Mouse (Mus musculus) hindbrain, embryonic 11.5 days (tissue): ENCODE data around the gene Camkmt. TPM values are rescaled to one million over a fixed set of nuclear protein-coding genes. Genes with fewer than 3 reads are reported as not detected.

Source experiments
- ATAC-seq: fragments of 200-750 bp; cut with Nextera tagmentation; 2 replicates; pipeline ENCODE4 v1.8.0; 2017; ENCODE audit warnings: mild to moderate bottlenecking, moderate TSS enrichment, moderate library complexity; ENCODE audit not compliant: low FRiP score
- DNase-seq: peaks from one replicate; pipeline ENCODE4 v3.0.0-alpha.2; 2015; ENCODE audit warnings: low spot score
- H3K27ac ChIP-seq: fragments of 300-500 bp; sonication (generic); 2 replicates; pipeline ENCODE4 v1.5.1; 2014; ENCODE audit warnings: mild to moderate bottlenecking, low read depth, low read length
- H3K27me3 ChIP-seq: fragments of 300-500 bp; sonication (generic); 2 replicates; pipeline ENCODE4 v1.6.1; 2014; ENCODE audit warnings: mild to moderate bottlenecking, low read length, moderate library complexity, mixed read lengths; ENCODE audit not compliant: control insufficient read depth, insufficient read depth
- H3K36me3 ChIP-seq: fragments of 300-500 bp; sonication (generic); 2 replicates; pipeline ENCODE4 v1.6.1; 2014; ENCODE audit warnings: mild to moderate bottlenecking, low read length, moderate library complexity, mixed read lengths; ENCODE audit not compliant: control insufficient read depth, insufficient read depth
- H3K4me1 ChIP-seq: fragments of 300-500 bp; sonication (generic); replicated peaks from 2 replicates; pipeline ENCODE4 v1.6.1; 2014; ENCODE audit warnings: low read length, mixed read lengths; ENCODE audit not compliant: control insufficient read depth, insufficient read depth
- H3K4me2 ChIP-seq: fragments of 300-500 bp; sonication (generic); replicated peaks from 2 replicates; pipeline ENCODE4 v1.6.1; 2014; ENCODE audit warnings: mild to moderate bottlenecking, low read depth, low read length
- H3K4me3 ChIP-seq: fragments of 300-500 bp; sonication (generic); 2 replicates; pipeline ENCODE4 v1.5.1; 2014; ENCODE audit warnings: low read depth, low read length
- H3K9ac ChIP-seq: fragments of 300-500 bp; sonication (generic); 2 replicates; pipeline ENCODE4 v1.6.1; 2014; ENCODE audit warnings: low read depth, low read length
- H3K9me3 ChIP-seq: fragments of 300-500 bp; sonication (generic); 2 replicates; pipeline ENCODE4 v1.6.1; 2016; ENCODE audit warnings: low read length; ENCODE audit not compliant: control insufficient read depth
- WGBS: fragments of 180-500 bp; shearing (Covaris S2); extraction: QIAGEN DNeasy Blood & Tissue Kit; methylation state at CpG from one replicate; pipeline ENCODE4 v1.1.7; 2014; 5-methylcytosine and 5-hydroxymethylcytosine counted together
- polyA plus RNA-seq: library from polyadenylated mRNA; unstranded; fragments of >200 nt; fragmentation: Nextera tagmentation; extraction: Ambion mirVana; gene quantifications from 2 replicates; pipeline ENCODE4 v1.2.1, GENCODE M21; 2014

The Camkmt gene
- polyA plus RNA-seq, 1 experiment from 2014 or later: 16.7 TPM

GRCm38 (mm10) chr17:85343435-85343834 is 253.1 kb downstream of the Camkmt start:
- WGBS: 80% methylated on average over 13 of the region's 13 CpGs

GRCm38 (mm10) chr17:85346701-85347100 is 256.3 kb downstream of the Camkmt start:
- Histone ChIP-seq H3K4me3 (no peak overlapping the region), H3K27ac (no peak overlapping the region), H3K36me3 (no peaks in the 10 kb centered on the region), H3K9ac (no peak overlapping the region), H3K27me3 (no peaks in the 10 kb centered on the region), H3K9me3 (no peaks in the 10 kb centered on the region), H3K4me1 (no peaks in the 10 kb centered on the region), H3K4me2 (no peak overlapping the region)
- ATAC-seq (no peak), DNase-seq (no peak)
- WGBS: 90% methylated on average over 6 of the region's 6 CpGs

More at GRCm38 (mm10) chr17:85343435-85343834, 253.1 kb downstream of the Camkmt start:
- no peak overlapping the region for H3K4me3 ChIP-seq
- H3K4me1 ChIP-seq: no peaks in the 10 kb centered on the region
- no peaks in the 10 kb centered on the region for H3K27me3 ChIP-seq
- H3K27ac ChIP-seq: no peak overlapping the region
- H3K4me2 ChIP-seq: no peak overlapping the region
- DNase-seq: no peak
- no peak for ATAC-seq
- H3K9ac ChIP-seq: no peak overlapping the region
- no peaks in the 10 kb centered on the region for H3K36me3 ChIP-seq
- no peaks in the 10 kb centered on the region for H3K9me3 ChIP-seq

DNA sequence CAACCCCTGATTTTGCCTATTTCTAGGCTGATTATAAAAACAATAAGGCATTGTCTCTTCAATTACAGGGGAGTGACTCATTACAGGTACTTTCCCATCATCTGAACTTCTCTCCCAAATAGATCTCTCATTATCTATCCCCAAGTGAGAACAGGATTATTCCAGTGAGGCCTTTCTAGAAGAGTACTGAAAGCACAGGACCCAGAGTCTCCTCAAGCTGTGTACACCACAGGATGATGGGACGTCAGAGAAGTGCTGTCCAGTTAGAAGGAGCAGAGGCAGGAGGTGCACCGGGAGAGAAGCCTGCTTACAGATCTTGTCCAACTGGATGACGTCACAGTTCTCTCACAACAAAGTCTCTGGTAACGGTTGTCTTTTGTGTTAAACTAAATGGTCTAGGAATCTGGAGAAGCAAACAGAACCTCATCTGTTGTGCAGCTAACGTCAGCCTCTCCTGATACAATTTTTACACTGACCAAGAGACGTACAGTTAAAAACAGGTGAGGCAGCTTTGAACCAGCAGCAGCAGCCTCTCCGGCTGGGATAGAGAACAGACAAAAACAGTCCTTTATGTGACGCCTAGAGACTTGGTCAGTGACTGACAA is 259.1 kb downstream of the Camkmt start:
- H3K27me3 ChIP-seq: no peaks in the 10 kb centered on the region
- H3K4me1 ChIP-seq: no peaks in the 10 kb centered on the region
- H3K9me3 ChIP-seq: no peaks in the 10 kb centered on the region
- WGBS: 64% methylated on average over 8 of the region's 8 CpGs
- ATAC-seq (no peak), DNase-seq (no peak)
- H3K27ac ChIP-seq: no peak overlapping the region
- H3K9ac ChIP-seq: no peak overlapping the region
- H3K36me3 ChIP-seq: no peaks in the 10 kb centered on the region
- H3K4me3 ChIP-seq: no peak overlapping the region
- H3K4me2 ChIP-seq: no peak overlapping the region

DNA sequence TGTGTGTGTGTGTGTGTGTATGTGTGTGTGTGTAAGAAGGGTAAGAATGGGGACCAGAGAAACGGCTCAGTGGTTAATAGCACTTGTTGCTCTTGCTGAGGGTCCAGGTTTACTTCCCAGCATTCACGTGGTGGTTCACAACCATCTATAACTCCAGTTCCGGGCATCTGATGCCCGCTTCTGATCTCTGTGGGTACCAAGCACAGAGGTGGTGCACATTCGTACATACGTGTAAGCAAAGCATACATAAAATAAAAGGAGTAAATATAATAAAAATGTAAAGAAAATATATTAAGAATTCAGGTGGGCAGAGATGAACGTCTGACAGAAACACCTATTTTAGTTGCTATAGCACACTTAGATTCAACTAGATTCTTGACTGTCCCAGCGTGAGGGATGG is 260.9 kb downstream of the Camkmt start:
- no peaks in the 10 kb centered on the region for H3K4me1 ChIP-seq
- DNase-seq (no peak), ATAC-seq (no peak)
- H3K9ac ChIP-seq: no peak overlapping the region
- H3K36me3 ChIP-seq: no peaks in the 10 kb centered on the region
- no peak overlapping the region for H3K4me3 ChIP-seq
- no peak overlapping the region for H3K27ac ChIP-seq
- H3K9me3 ChIP-seq: no peaks in the 10 kb centered on the region
- H3K4me2 ChIP-seq: no peak overlapping the region
- WGBS: 93% methylated on average over 8 of the region's 8 CpGs
- H3K27me3 ChIP-seq: no peaks in the 10 kb centered on the region

DNA sequence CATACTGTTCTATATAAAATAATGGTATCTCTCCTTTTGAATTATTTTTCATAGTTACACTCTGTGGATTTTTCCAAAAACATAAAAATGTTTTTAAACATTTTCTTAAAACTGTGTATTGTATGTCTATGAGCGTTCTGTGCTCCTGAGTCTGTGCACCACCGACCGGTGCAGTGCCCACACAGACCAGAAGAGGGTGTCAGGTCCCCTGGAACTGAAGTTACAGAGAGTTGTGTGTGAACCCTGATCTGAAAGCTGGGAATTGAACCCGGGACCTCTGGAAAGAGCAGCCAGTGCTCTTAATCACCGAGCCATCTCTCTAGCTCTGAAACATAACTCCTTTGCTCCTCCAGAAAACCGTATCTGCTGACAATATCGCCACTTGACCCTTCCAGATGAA is 262.4 kb downstream of the Camkmt start:
- Histone ChIP-seq H3K36me3 (no peaks in the 10 kb centered on the region), H3K9me3 (no peaks in the 10 kb centered on the region), H3K27me3 (no peaks in the 10 kb centered on the region), H3K4me3 (no peak overlapping the region), H3K27ac (no peak overlapping the region), H3K4me2 (no peak overlapping the region), H3K9ac (no peak overlapping the region), H3K4me1 (no peaks in the 10 kb centered on the region)
- WGBS: 83% methylated on average over 7 of the region's 7 CpGs
- ATAC-seq (no peak), DNase-seq (no peak)

GRCm38 (mm10) chr17:85353191-85353590 is 262.8 kb downstream of the Camkmt start:
- ATAC-seq (no peak), DNase-seq (no peak)
- Histone ChIP-seq H3K4me3 (no peak overlapping the region), H3K36me3 (no peaks in the 10 kb centered on the region), H3K4me2 (no peak overlapping the region), H3K27ac (no peak overlapping the region), H3K4me1 (no peaks in the 10 kb centered on the region), H3K9ac (no peak overlapping the region), H3K27me3 (no peaks in the 10 kb centered on the region), H3K9me3 (no peaks in the 10 kb centered on the region)
- WGBS: 92% methylated on average over 6 of the region's 6 CpGs

GRCm38 (mm10) chr17:85353636-85354035 is 263.3 kb downstream of the Camkmt start:
- Histone ChIP-seq H3K9ac (no peak overlapping the region), H3K4me2 (no peak overlapping the region), H3K9me3 (no peaks in the 10 kb centered on the region), H3K27me3 (no peaks in the 10 kb centered on the region), H3K27ac (no peak overlapping the region), H3K4me3 (no peak overlapping the region), H3K36me3 (no peaks in the 10 kb centered on the region), H3K4me1 (no peaks in the 10 kb centered on the region)
- WGBS: 86% methylated on average over 10 of the region's 10 CpGs
- ATAC-seq: no peak
- no peak for DNase-seq

- DNase-seq (no peak), ATAC-seq (no peak)
- Histone ChIP-seq H3K27ac (no peak overlapping the region), H3K9me3 (no peaks in the 10 kb centered on the region), H3K4me1 (no peaks in the 10 kb centered on the region), H3K4me3 (no peak overlapping the region), H3K36me3 (no peaks in the 10 kb centered on the region), H3K9ac (no peak overlapping the region), H3K27me3 (no peaks in the 10 kb centered on the region), H3K4me2 (no peak overlapping the region)
- 87% methylated on average over 9 of the region's 9 CpGs for WGBS
Observed at GRCm38 (mm10) chr17:85355356-85355755, 265.0 kb downstream of the Camkmt start.

DNA sequence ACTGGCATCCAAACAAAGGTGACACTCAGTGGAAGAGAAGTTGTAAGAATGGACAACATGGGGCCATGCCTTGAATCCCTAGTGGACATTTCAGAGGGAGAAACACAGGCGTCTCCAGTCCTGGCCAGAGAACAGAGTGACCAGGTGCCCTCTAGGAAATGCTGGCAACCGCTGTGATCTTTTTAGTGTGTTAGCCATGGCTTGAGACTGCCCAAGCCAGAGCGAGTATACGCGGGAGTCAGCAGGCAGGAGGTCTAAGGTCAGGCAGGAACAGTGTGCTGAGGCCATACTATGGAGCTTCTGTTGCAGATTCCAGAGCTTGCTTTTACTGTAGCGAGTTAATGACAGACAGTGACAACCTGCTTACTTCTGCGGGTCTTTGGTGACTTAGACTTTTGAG is 270.7 kb downstream of the Camkmt start:
- Histone ChIP-seq H3K36me3 (no peaks in the 10 kb centered on the region), H3K9ac (no peak overlapping the region), H3K4me3 (no peak overlapping the region), H3K4me2 (no peak overlapping the region), H3K9me3 (no peaks in the 10 kb centered on the region), H3K27me3 (no peaks in the 10 kb centered on the region), H3K27ac (no peak overlapping the region), H3K4me1 (no peaks in the 10 kb centered on the region)
- 81% methylated on average over 7 of the region's 7 CpGs for WGBS
- ATAC-seq (no peak), DNase-seq (no peak)
